Mouse (Mus musculus) ES-E14 (cell line): Measurements from ENCODE around the gene Parg.
"Not testable (repeated sequence)": the region's sequence is repeated elsewhere in the genome, so short reads cannot be mapped to it uniquely, and the experiment has no call there.

Experiments
- HCFC1 ChIP-seq: IDR thresholded peaks from 2 replicates; pipeline ENCODE4 v1.6.1; 2012; ENCODE audit warnings: low read length, inconsistent platforms, borderline replicate concordance; ENCODE audit not compliant: insufficient read depth
- ZNF384 ChIP-seq: IDR thresholded peaks from 2 replicates; pipeline ENCODE4 v1.6.1; 2012; ENCODE audit warnings: low read depth, low read length, inconsistent platforms

- not testable (repeated sequence) for TF ChIP-seq HCFC1, ZNF384
These were observed 25.2 kb upstream of the Parg start for GRCm38 (mm10) chr14:32176590-32176989.
